Mouse (Mus musculus) heart, postnatal 0 days (tissue): Measurements from ENCODE around the gene Gjd3.

ENCODE experiments used
- CTCF ChIP-seq: IDR thresholded peaks from 2 replicates; pipeline ENCODE4 v1.5.1; 2016; ENCODE audit warnings: antibody characterized with exemption, control low read depth, low read depth
- EP300 ChIP-seq: IDR thresholded peaks from 2 replicates; pipeline ENCODE4 v1.6.1; 2016; ENCODE audit warnings: antibody characterized with exemption, low read depth

GRCm38 (mm10) chr11:98997659-98998058 is 14.8 kb upstream of the Gjd3 start:
- TF ChIP-seq CTCF = no peak
- TF ChIP-seq EP300 = no peak
